14 mouse cellular contexts compared by ENCODE assay signal in genomic region chr11:54972049-54972723, GRCm38 (mm10). TPM values are rescaled to one million over a fixed set of nuclear protein-coding genes. Genes with fewer than 3 reads are reported as not detected.
DNase-seq lines count a peak whose midpoint lies in the region; ATAC-seq and TF ChIP-seq lines count a peak whose summit lies in the region.
"Had no signal": no experiment of that assay in that cellular context is flagged by ENCODE, and none has a peak within 500 bp of the region (broad histone marks: within the 10 kb centered on the region; RNA-seq: fewer than 3 reads in every experiment).

No protein-coding gene starts in this region.

- TF ChIP-seq EP300 in heart, adult 2 months (IDR thresholded peaks at IDR 0.05; ENCODE audit: insufficient read depth, low read depth, low read length), result no peak

- H3K4me1 ChIP-seq in heart, embryonic 10.5 days, result peaks cover 29% of the 10 kb centered on the region
- peaks cover 5% of the 10 kb centered on the region for H3K4me1 ChIP-seq in heart, adult 2 months (ENCODE audit: control insufficient read depth, insufficient read depth, low read length)
- H3K4me1 ChIP-seq in E14TG2a.4 (replicated peaks; ENCODE audit: low read depth, low read length), result peaks cover 67% of the 10 kb centered on the region
- H3K4me1 ChIP-seq in thymus, adult 2 months (replicated peaks; ENCODE audit: control insufficient read depth, insufficient read depth, low read length), result peaks cover 33% of the 10 kb centered on the region

- DNase-seq in heart, embryonic 10.5 days (ENCODE audit: low spot score), result no peak
- DNase-seq in heart, adult 2 months, result no peak
- peak; percentile 45 for DNase-seq in thymus, adult 2 months
- no peak for DNase-seq in adrenal gland, postnatal 4 days (ENCODE audit: low spot score in 2 of 2)
- DNase-seq in kidney, adult 18-20 months, result no peak
- DNase-seq: cerebellum, adult 11 months; gastrocnemius, adult 2 months; kidney, postnatal 36 days; left cerebral cortex, postnatal 4 days; lung, adult 2 months; right cerebral cortex, adult 18-20 months had no signal

- 52% methylated on average over 4 of the region's 4 CpGs for WGBS in heart, embryonic 10.5 days
- 33% methylated on average over 4 of the region's 4 CpGs for WGBS in heart, adult 2 months
- WGBS in thymus, adult 2 months, result 3% methylated on average over 4 of the region's 4 CpGs

- ATAC-seq in inflammation-experienced regulatory T-cells, adult 6 months, result peak; percentile 79
- ATAC-seq in megakaryocyte-erythroid progenitor cell, adult 5-6 weeks (replicated peaks; ENCODE audit: low FRiP score, low TSS enrichment, poor library complexity, severe bottlenecking), result no peak

- H3K36me3 ChIP-seq in heart, embryonic 10.5 days, result no peaks in the 10 kb centered on the region
- H3K36me3 ChIP-seq in heart, adult 2 months (ENCODE audit: control insufficient read depth, insufficient read depth, low read length), result no peaks in the 10 kb centered on the region
- H3K36me3 ChIP-seq in E14TG2a.4 (ENCODE audit: insufficient read depth, low read length), result no peaks in the 10 kb centered on the region
- H3K36me3 ChIP-seq in thymus, adult 2 months (ENCODE audit: control insufficient read depth, insufficient read depth, low read length), result no peaks in the 10 kb centered on the region

- H3K79me2 ChIP-seq in heart, adult 2 months (replicated peaks; ENCODE audit: control insufficient read depth, insufficient read depth, low read length), result no peaks in the 10 kb centered on the region

- no peaks in the 10 kb centered on the region for H3K9me3 ChIP-seq in heart, embryonic 10.5 days
- H3K9me3 ChIP-seq in E14TG2a.4 (ENCODE audit: low read length), result no peaks in the 10 kb centered on the region

- TF ChIP-seq POLR2A in heart, adult 2 months (IDR thresholded peaks at IDR 0.05; ENCODE audit: insufficient read depth, low read depth, low read length), result no peak
- no peak for TF ChIP-seq POLR2A in thymus, adult 2 months (IDR thresholded peaks at IDR 0.05; ENCODE audit: control insufficient read depth, extremely low read depth, insufficient read depth, low read length, poor library complexity)

- H3K9ac ChIP-seq in heart, adult 2 months (ENCODE audit: low read depth, low read length), result no peak overlapping the region

- intact Hi-C loops in heart, adult 2 months (cut with DNase I), result no loop called here

- no peaks in the 10 kb centered on the region for H3K27me3 ChIP-seq in heart, embryonic 10.5 days (ENCODE audit: insufficient read depth, poor library complexity, severe bottlenecking)
- H3K27me3 ChIP-seq in heart, adult 2 months (ENCODE audit: control insufficient read depth, insufficient read depth, low read length), result no peaks in the 10 kb centered on the region
- no peaks in the 10 kb centered on the region for H3K27me3 ChIP-seq in E14TG2a.4 (ENCODE audit: insufficient read depth, low read length)
- H3K27me3 ChIP-seq in thymus, adult 2 months (ENCODE audit: control insufficient read depth, insufficient read depth, low read length), result no peaks in the 10 kb centered on the region

- H3K4me3 ChIP-seq in heart, embryonic 10.5 days, result no peak overlapping the region
- no peak overlapping the region for H3K4me3 ChIP-seq in heart, adult 2 months
- peak overlapping the region; percentile 5; the same call in 1 of the 2 replicates for H3K4me3 ChIP-seq in E14TG2a.4 (replicated peaks; ENCODE audit: low read length)
- H3K4me3 ChIP-seq in thymus, adult 2 months (ENCODE audit: control insufficient read depth, insufficient read depth, low read length), result no peak overlapping the region
- H3K4me3 ChIP-seq: gastrocnemius, adult 2 months had no signal

- TF ChIP-seq CTCF in heart, adult 2 months (IDR thresholded peaks at IDR 0.05), result no peak
- no peak for TF ChIP-seq CTCF in E14TG2a.4 (conservative IDR thresholded peaks at IDR 0.05; ENCODE audit: low read length)
- TF ChIP-seq CTCF in thymus, adult 2 months (IDR thresholded peaks at IDR 0.05; ENCODE audit: borderline replicate concordance, control insufficient read depth, extremely low read depth, insufficient read depth, low read length, poor library complexity), result no peak

- H3K27ac ChIP-seq in heart, embryonic 10.5 days, result peak overlapping the region; percentile 47; the same call in 1 of the 2 replicates
- H3K27ac ChIP-seq in heart, adult 2 months, result no peak overlapping the region
- H3K27ac ChIP-seq in thymus, adult 2 months (ENCODE audit: control insufficient read depth, insufficient read depth, low read length), result peak overlapping the region; percentile 30

RNA-seq across cellular contexts. Expression of gene Tnip1, which starts 9.5 kb away (rescaled TPM):
- 22.7 and 23.7 TPM in 2 replicates for polyA plus RNA-seq in heart, embryonic 10.5 days (2016; fragmentation: Nextera tagmentation; extraction: Ambion mirVana)
- 10 to 100 TPM; 25.9 to 34.4 TPM for total RNA-seq in heart, adult 2 months (2021)
- polyA plus RNA-seq in heart, adult 2 months (2012; rRNA removed), result 26.6 and 31.9 TPM in 2 replicates
- polyA plus RNA-seq in inflammation-experienced regulatory T-cells, adult 6 months (2017; shearing (Covaris generic)), result 100 to 1,000 TPM in 2 of 3 experiments, 10 to 100 TPM in 1; 64.4 to 113 (median 110) TPM
- 114 and 121 TPM in 2 replicates for polyA plus RNA-seq in thymus, adult 2 months (2012; rRNA removed)
- total RNA-seq in adrenal gland, postnatal 4 days (2021), result 10 to 100 TPM; 73.4 to 75.0 TPM
- total RNA-seq in megakaryocyte-erythroid progenitor cell, adult 5-6 weeks (2014; fragmentation: Nextera tagmentation), result 16.7 and 17.8 TPM in 2 replicates
- total RNA-seq in megakaryocyte-erythroid progenitor cell, adult 5-6 weeks (2017), result 12.5 and 12.8 TPM in 2 replicates
